Mouse (Mus musculus) frontal cortex, postnatal 36 days (tissue): ENCODE data around the gene Lmf1.

Source experiments
- DNase-seq, 2 experiments: peaks; one replicate each; pipeline ENCODE4 v3.0.0; 2022; ENCODE audit warnings: low spot score in 2 of 2

Lmf1 gene

DNA sequence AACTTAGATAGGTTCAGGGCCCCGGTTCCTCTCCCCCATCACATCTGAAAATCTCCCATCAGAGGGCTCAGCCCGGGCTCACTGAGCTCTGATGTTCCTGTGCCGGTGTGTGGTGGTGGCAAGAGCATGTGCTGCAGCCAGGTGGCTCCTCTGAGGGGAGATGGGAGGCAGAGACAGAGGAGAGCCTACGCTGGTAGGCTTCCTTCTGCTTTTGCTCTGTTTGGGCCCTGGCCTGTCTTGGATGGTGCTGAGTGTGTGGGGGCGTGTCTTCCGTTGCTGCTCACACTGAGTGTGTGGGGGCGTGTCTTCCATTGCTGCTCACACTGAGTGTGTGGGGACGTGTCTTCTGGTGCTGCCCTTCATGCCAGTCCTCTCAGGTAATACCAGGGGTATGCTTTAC lies 23.5 kb downstream of the Lmf1 start:
- DNase-seq, result no peak

DNA sequence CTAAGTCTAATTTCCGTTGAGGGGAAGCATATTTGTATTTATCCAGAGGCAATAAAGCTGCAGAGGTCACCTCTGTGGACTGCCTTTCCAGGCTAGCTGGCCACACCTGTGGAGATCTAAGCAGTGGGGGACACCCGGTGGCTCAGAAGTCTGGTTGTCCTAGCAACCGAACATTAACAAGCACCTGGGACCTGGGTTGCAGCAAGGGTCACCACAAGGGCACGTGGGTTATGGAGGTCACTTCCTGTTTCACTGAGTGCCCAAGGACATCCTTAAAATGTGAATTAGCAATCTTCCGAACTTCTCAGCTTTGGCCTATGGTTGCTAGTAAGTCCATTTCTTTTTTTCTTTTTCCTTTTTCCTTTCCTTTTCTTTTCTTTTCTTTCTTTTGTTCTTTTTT lies 25.3 kb downstream of the Lmf1 start:
- no peak for DNase-seq

DNA sequence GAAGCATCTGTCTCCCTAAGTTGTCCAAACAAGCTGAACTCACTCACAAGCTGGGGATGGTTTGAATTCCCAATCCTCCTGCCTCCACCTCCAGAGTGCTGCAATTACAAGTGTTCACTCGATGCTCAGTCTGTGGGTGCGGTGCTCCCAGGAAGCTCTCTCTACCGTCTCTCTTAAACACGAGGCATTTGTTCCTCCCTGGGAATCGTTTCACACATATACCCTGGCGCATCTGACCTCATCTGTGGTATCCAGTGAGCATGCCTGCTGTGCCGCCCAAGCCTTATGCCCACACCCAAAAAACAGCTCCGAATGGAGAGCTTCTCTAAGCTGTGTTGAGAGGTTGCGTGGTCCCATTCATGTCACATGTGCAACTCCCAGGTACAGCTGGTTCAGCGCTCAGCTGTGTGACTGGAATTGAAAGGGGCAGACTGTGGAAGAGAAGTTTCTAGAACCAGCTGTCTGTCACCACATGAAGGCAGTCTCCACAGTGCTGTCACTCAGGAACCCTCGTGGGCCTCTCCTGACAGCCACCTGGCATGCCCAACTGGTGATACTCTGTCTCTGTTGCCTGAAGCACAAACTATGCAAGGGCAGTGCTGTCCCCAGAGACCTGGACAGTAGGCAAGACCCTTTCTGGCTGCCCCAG lies 29.4 kb downstream of the Lmf1 start:
- no peak for DNase-seq

DNA sequence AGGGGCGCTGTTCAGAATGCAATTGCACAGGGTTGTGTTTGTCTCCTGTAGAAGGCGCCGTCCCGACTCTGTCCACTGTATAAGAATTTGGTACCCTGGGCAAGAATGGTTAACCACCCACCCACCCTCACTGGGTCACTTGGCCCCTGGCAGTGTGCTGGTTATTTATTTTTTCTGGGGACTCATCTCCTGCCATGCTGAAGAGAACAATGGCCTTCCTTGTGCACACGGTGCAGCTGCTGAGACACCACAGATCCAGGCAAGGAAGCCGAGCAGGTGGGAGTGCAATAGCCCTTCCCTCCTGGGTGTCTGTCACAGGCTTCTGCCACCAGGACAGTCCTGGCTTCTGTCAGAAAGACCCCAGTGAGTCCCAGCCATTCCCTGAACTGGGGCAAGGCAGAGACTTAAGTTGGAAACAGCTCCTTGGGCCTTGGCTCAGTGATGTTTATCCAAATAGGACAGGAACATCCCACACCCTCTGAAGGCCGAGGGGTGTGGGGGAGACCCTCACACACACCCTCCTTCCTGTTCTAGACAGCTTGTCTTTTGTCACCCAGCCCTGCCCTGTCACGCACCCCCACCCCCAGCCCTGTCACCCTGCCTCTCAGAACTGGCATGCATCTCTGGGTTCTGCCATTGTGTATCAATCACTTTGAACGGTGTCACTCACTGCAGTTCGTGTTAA lies 30.1 kb downstream of the Lmf1 start:
- no peak for DNase-seq

DNA sequence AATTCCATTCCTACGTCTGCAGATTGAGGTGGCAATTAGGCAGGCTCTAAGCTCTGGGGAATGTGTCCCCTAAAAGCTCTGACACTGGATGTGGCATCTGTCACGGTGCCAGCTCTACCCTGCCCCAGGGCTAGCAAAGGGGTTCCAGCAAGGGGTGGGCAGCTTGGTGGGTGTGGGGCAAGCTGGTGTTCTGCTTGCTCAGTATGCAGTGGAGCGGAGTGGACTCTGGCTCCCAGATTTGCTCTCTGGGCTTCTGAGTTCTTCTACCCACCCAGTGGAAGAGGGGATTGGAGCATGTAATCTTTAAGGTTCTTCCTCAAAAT lies 30.6 kb downstream of the Lmf1 start:
- DNase-seq, result no peak

DNA sequence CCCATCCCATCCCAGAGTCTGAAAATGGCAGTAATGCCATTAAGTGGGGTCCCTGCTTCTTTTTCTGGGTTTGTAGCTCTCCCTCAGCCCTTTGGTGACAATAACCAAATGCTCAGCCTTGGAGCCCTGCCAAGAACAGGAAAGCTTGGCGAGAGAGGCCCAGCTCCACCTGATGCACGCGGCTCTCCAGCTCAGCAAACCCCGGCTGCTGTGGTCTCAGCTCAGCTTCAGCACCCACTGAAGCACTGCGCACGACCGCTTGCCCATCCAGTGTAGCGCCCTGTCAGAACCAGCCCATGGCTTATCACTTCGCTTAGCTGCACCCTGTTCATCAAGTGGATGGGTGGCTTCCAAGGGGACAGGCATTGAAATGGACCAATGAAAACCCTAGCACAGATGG lies 31.3 kb downstream of the Lmf1 start:
- DNase-seq, result no peak

DNA sequence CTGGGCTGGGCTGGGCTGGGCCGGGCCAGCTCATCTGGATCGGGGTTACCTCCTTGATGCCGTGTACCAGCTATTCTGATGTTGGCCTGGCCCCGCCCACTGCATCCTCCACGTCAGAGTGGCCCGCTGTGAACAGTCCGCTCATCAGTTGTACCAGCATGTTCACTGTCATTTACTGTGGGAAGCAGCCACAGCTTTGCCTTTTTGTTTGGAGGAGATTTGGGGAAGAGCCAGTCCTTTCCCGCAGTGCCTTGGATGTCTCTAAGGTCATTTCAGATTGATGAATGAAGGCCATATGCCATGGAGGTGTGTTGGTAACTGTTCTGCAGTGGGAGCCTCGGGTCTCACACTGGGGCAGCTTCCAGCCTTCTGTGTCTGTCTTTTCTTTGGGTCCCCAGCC lies 33.7 kb downstream of the Lmf1 start:
- no peak for DNase-seq

DNA sequence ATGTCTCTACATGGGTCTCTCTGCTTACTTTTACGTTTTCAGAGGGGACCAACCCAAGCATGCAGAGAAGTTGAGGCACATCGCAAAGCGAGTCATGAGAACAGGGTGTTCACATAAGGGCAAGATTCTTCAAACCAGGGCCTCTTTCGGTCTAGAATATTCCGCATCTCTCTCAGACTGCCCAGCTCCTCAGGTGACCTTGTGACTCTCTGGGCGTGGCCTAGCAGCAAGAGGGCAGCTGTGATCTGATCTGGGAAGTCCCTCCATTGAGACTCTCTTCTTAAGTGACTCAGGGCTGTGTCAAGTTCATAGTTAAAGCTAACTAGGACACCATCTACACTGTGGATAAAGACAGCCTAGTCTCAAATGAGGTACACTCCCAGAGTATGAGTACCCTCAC lies 34.4 kb downstream of the Lmf1 start:
- DNase-seq, result no peak

DNA sequence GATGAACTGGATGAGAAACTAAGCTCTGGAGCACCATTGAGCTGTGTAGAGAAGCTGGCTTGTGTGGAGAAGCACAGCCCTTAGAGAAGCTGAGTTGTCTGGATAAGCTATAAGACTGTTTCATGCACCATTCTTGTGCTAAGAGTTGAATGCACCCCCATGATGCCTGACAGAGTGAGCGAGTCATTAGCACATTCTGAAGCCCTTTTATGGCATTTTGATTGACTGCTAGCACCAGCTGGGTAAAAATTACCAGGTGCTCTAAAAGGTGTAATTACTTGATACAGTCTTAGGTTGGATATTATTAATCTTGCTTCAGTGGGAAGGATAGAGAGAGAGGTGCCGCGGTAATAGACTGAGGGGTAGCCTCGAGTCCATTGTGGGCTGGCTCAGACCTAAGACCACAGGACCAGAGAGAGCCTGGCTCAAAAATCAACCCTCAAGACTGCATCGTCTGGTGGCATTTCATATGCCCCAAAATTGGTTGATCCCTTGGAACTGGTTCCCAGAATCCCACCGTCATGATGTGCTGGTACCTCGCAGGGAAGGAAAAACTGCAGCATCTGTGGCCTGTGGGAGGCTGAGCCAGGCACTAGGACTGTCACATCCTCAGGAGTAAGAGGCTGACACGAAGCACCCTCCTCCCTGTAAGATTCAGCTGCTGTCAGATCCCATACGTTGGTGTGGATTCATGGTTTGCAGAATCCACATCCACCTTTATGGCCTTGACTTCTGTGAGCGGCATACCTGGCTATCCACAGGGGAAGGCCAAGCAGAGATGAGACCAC lies 36.0 kb downstream of the Lmf1 start:
- DNase-seq, result no peak

DNA sequence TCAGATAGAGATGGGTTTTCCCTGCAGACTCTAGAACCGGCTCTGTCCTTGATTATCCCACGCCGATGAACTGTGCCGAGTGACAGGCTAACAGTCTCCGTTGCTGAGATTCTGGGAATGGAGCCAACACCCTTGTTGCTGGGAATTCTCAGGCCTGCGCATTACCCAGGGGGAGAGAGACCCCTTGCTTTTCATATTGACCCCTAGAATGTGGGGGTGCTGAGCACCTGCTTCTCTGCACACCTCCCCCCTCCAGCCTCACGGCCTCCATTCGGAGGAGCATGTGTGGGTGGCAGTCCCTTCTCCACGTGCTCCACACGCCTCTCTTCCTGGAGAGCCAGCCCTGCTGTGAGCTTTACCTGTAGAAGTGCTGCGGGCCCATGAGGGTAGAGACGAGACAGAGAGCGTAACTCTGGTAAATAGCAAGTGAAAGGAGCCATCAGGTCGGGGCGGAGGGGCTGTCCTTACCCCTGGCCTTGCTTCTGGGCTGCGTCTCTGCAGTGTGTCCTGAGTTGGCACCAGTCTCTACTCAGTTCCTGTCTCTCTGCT lies 39.7 kb downstream of the Lmf1 start:
- DNase-seq, result peak in 1 of 2 experiments; percentile 74

DNA sequence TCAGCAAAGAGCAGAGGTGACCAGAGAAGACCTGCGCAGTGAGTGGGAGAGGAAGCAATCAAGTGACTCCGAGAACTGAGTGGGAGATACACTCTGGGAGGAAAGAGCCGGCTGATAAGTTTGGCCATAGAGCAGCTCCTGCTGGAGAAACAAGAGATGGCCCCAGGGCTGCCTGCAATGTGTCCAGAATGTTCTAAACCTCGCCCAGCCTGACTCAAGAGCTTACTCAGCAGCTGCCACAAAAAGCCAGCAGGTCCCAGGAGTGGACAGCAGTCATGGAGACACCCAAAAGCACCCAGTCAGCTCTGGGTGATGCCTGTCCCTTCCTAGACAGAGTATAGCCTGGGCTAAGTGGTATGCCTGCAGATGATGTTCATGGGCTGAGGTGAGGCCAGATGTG lies 44.6 kb downstream of the Lmf1 start:
- no peak for DNase-seq

DNA sequence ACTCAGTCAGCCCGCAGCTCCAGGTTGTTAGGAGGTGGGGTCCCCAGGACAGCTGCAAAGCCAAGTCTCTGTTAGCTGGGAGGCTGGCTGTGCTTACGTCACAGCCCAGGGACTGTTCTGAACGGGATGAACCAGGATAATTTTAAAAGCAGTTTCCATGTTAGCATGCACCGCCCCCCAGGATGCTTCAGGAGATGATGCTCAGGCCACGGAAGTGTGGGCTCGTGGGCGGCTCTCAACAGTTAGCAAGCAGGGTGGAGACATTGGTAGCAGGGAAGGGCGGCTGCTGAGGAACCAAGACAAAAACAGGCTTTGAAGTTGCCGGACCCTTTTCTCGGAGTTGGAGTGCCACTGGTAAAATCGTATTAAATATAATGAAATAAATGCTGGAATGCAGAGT lies 45.0 kb downstream of the Lmf1 start:
- peak; percentile 75 to 82 for DNase-seq

DNA sequence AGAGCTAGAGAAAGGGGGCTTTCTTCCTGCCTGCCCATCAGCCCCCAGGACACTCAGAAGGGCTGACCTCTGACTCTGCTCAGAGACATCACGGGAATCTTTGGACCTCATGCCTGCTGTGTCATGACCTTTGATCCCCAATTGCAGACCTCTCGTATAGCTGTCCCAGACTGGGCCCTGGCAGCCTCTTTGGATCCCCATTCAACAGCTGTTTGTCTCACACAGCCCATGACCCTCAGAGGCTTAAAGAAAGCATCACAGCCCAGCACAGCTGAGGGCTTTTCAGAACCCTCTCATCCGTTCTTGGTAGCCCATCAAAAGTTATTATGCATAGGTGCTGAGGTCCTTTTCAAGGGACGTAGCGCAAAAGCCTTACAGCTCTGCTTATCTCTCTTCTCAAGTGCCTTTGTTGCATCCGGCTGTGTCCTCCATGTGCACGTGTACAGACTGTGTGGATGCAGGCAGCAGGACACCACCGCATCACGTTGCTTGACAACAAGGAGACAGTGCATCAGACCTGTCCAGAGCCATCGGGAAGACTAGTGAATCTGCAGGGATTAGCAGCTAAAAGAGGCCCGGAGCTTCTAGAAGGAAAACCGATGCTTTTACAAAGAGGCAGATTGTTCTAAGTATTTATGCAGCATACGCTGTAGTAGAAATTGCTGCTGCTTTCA lies 45.7 kb downstream of the Lmf1 start:
- DNase-seq, result no peak

DNA sequence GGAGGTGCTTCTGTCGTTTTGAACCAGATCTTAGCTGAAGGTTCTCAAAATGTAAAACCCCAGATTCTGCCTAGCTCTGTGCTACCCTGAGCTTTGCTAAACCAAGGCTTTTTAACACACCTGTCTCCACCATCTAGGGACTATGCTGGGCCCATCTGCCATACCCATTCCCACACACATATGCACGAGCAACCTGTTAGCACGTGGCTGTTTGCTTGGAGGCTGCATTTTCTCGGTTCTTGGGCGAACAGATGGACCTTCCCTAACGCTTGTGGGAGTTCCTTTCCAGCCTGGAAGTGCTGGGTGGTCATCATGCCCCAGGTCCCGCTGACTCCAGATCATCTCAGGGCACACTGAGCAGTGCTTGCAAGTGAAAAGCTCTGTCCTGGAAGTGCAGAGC lies 46.4 kb downstream of the Lmf1 start:
- peak in 1 of 2 experiments; percentile 85 for DNase-seq

DNA sequence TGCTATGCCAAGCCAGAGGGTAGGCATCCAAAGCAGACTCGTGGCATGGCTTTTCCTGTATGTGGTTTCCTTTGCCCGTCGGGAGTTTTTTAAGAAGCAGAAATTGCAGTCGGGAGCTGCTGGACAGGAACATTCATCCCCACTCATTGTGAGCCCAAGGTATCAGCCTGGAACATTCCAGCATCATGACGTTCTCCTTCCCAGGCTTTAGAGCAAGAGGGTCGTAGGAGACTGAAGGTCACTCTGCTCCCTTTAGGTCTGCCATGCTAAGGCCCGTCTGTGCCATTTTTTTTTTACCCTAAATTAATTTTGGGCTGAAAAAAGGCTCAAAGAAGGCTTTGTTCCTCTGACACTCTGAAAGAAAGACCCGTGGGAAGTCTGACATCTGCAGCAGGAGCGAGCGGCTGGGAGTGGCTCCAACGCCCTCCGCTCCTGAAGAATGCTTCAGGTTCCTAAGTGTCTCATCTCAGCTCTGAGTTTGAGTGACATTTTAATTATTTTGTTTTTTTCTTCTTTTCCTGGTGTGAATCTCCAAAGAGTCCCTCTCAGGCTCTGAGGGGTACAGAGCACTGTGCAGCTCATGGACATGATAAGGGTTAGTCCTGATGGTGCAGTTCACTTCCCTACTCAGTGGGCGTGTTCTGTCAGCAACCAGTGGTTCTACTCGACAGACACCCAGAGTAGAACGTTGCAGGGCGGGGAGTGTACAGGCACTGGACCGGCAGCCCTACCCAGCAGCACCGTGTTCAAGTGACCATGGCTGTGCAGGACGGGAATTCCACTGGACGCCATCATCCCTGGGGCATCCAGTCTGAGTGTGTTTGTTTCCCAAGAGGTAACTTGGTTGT lies 47.5 kb downstream of the Lmf1 start:
- no peak for DNase-seq

DNA sequence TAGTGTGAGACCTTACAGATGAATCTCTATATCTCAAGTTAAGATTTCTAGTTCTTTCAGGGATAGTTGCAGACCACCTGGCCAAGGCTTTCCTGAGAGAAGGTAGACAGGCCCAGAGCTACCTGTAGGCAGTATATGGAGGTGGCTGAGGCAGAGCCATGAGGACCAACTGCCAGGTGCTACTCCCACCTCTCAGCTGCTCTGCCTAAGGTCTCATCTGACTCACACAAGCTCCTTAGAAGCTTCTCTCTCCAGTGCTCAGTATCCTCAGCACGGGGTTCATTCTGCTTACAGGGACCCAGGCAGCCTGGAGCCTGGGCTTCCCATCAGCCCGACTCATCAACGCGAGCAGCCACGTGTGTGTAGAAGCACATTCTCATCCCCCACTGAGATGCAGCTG lies 51.4 kb downstream of the Lmf1 start:
- DNase-seq, result no peak

DNA sequence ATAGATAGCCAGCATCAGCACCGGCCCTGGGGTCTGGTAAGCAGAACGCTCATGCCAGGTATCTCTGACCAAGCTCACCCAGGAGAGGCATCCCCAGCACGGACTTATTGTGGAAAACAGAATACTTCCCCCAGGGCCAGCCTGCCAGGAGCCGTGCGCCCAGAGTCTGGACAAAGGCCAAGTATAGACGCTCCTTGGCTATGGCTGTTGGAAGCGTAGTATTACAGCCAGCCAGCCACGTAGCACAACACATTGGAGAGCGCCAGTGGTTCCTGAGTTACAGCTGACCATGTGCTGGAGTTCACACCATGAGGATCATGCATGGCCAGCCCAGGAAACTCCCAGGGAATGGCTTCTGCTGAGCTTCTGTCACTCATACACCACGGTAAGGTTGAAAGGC lies 55.2 kb downstream of the Lmf1 start:
- DNase-seq, result no peak

DNA sequence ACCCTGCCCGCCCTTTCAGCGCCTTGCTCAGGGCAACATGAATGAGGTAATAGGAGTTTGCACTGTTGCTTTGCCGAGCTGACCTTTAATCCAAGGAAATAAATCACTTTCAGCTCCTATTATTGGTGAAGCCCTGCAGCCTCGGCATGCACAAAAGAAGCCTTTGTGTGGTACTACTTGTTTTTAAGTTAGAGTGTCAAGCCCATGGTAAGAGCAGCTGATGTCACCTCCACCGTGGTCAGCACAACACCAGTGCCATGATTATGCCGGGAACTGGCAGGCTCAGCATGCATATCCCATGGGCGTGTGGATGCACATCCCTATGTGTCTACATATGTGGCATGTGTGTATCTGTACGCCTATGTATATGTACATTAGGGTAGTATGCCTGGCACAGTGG lies 56.5 kb downstream of the Lmf1 start:
- DNase-seq, result no peak

DNA sequence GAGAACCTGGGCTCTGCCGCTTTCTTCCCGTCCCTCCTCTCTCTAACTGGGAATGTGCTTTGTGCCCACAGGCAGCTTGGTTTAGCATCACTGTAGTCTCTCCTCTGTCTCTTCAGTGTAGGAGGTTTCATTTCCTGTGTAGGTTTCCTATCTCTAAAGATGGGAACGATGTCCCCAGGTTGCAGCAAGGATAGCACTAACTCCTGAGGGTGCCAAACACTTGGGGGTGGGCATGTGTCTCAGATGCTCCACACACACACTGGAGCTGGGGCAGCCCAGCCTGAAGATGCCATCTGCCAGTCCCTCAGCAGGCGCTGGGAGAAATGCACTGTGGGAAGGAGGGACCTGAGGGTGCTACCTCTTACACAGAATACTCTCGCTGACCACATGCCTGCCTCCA lies 56.9 kb downstream of the Lmf1 start:
- peak; percentile 76 to 89 for DNase-seq

DNA sequence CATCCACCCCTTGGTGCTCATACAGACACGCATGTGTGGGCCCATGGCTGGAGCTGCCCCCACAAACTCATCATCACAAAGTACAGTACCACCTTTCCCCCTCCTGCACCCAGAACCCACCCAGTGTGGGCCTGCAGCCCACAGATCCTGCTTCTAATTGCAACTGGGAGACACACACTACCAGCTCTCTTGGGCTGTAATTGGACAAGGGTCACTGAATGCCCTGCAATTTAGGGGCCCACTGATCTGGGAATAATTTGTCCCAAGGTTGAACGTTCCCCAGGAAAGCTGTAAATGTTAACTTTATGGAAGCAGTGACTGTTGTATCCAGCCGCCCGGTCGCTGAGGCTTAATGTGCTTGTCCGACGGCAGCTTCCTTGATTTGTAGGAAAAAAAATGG lies 59.1 kb downstream of the Lmf1 start:
- DNase-seq, result no peak

DNA sequence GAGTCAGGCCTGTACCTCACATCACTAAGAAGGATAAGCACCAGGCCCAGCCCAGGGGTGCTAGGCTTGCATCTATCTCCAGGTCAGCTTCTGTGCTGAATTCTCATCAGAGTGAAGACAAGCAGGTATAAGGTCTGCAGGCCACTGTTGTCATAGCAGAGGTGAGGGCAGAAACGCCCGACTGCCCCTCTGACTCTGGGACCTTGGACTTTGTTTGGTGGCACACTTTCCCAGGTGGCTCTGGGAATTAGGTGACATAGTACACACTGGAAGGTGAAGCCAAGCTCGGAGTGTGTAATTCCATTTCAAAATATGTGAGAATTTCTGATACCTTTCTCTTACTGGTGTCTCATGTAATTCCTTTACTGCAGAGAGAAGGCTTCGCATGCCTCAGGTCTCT lies 59.6 kb downstream of the Lmf1 start:
- DNase-seq, result no peak
